Comparison of ENCODE assay signal across 8 mouse cellular contexts in genomic region chr5:147186001-147186431, GRCm38 (mm10). TPM values are rescaled to one million over a fixed set of nuclear protein-coding genes. Genes with fewer than 3 reads are reported as not detected.
A peak's percentile ranks its signal among the peaks of the same experiment; 100 is the strongest.
DNase-seq lines count a peak whose midpoint lies in the region; ATAC-seq and TF ChIP-seq lines count a peak whose summit lies in the region.

No protein-coding gene starts in this region.

- peaks cover 22% of the 10 kb centered on the region for H3K4me1 ChIP-seq in forebrain, embryonic 11.5 days (replicated peaks; ENCODE audit: control insufficient read depth, insufficient read depth, low read length)
- peaks cover 20% of the 10 kb centered on the region for H3K4me1 ChIP-seq in intestine, embryonic 15.5 days (replicated peaks)
- peaks cover 28% of the 10 kb centered on the region for H3K4me1 ChIP-seq in stomach, embryonic 15.5 days

- H3K4me2 ChIP-seq in forebrain, embryonic 11.5 days (ENCODE audit: low read depth, low read length, severe bottlenecking) = peak overlapping the region; percentile 53
- H3K4me2 ChIP-seq in intestine, embryonic 15.5 days (replicated peaks) = peak overlapping the region; percentile 51
- peak overlapping the region; percentile 50 for H3K4me2 ChIP-seq in stomach, embryonic 15.5 days

- H3K4me3 ChIP-seq in layer of hippocampus, adult 2 months = peak overlapping the region; percentile 29
- peak overlapping the region; percentile 27 for H3K4me3 ChIP-seq in forebrain, embryonic 11.5 days (ENCODE audit: low read depth, low read length)
- H3K4me3 ChIP-seq in intestine, embryonic 15.5 days (replicated peaks) = peak overlapping the region; percentile 22
- peak overlapping the region; percentile 26 for H3K4me3 ChIP-seq in stomach, embryonic 15.5 days (replicated peaks)

- peak overlapping the region; percentile 29; the same call in 1 of the 2 replicates for H3K9ac ChIP-seq in forebrain, embryonic 11.5 days (ENCODE audit: low read length)
- H3K9ac ChIP-seq in intestine, embryonic 15.5 days = no peak overlapping the region
- H3K9ac ChIP-seq in stomach, embryonic 15.5 days = no peak overlapping the region

- H3K27me3 ChIP-seq in forebrain, embryonic 11.5 days (ENCODE audit: control insufficient read depth, insufficient read depth, low read length) = peaks cover 66% of the 10 kb centered on the region
- H3K27me3 ChIP-seq in intestine, embryonic 15.5 days (replicated peaks) = peaks cover 63% of the 10 kb centered on the region
- H3K27me3 ChIP-seq in stomach, embryonic 15.5 days (replicated peaks) = peaks cover 69% of the 10 kb centered on the region

- peaks cover 5% of the 10 kb centered on the region for H3K9me3 ChIP-seq in forebrain, embryonic 11.5 days (ENCODE audit: control insufficient read depth, low read length)
- H3K9me3 ChIP-seq in intestine, embryonic 15.5 days = no peaks in the 10 kb centered on the region
- H3K9me3 ChIP-seq in stomach, embryonic 15.5 days = no peaks in the 10 kb centered on the region

- WGBS in forebrain, embryonic 11.5 days = under 1% methylated on average over 26 of the region's 26 CpGs
- under 1% methylated on average over 26 of the region's 26 CpGs for WGBS in intestine, embryonic 15.5 days
- 0% methylated on average over 25 of the region's 26 CpGs for WGBS in stomach, embryonic 15.5 days

- TF ChIP-seq CTCF in layer of hippocampus, adult 2 months (conservative IDR thresholded peaks at IDR 0.05) = peak; percentile 15; the same call in 1 of the 2 replicates

- H3K36me3 ChIP-seq in forebrain, embryonic 11.5 days (ENCODE audit: control insufficient read depth, insufficient read depth, low read length) = no peaks in the 10 kb centered on the region
- no peaks in the 10 kb centered on the region for H3K36me3 ChIP-seq in intestine, embryonic 15.5 days
- H3K36me3 ChIP-seq in stomach, embryonic 15.5 days = no peaks in the 10 kb centered on the region

- no peak for ATAC-seq in forebrain, embryonic 11.5 days (replicated peaks; ENCODE audit: low FRiP score)
- no peak for ATAC-seq in intestine, embryonic 15.5 days
- ATAC-seq in stomach, embryonic 15.5 days (ENCODE audit: insufficient read depth, low FRiP score, low read depth) = no peak

- DNase-seq in layer of hippocampus, adult 2 months (ENCODE audit: low spot score in 2 of 2) = no peak
- no peak for DNase-seq in layer of hippocampus, adult 9-10 months (ENCODE audit: low spot score)
- DNase-seq in adrenal gland, postnatal 10 days = peak; percentile 44
- peak; percentile 72 for DNase-seq in forebrain, embryonic 11.5 days (ENCODE audit: low spot score)
- peak; percentile 3 for DNase-seq in lung, postnatal 25 days (ENCODE audit: low spot score)
- DNase-seq in frontal cortex, postnatal 25 days (ENCODE audit: low spot score in 2 of 2) = no peak

- no peak overlapping the region for H3K27ac ChIP-seq in layer of hippocampus, adult 2 months
- H3K27ac ChIP-seq in forebrain, embryonic 11.5 days (ENCODE audit: low read depth, low read length) = no peak overlapping the region
- no peak overlapping the region for H3K27ac ChIP-seq in intestine, embryonic 15.5 days
- no peak overlapping the region for H3K27ac ChIP-seq in stomach, embryonic 15.5 days

RNA-seq across cellular contexts. Expression of gene Gsx1, which starts 2.5 kb away (rescaled TPM):
- under 1 TPM; 0.20 to 0.52 TPM for total RNA-seq in layer of hippocampus, adult 2 months (2021)
- not detected for total RNA-seq in adrenal gland, postnatal 10 days (2021)
- polyA plus RNA-seq in forebrain, embryonic 11.5 days (2014; fragmentation: Nextera tagmentation; extraction: Ambion mirVana) = 8.9 and 10.6 TPM in 2 replicates
- not detected in 2 replicates for polyA plus RNA-seq in intestine, embryonic 15.5 days (2015; fragmentation: Nextera tagmentation; extraction: Ambion mirVana)
- not detected in 2 replicates for polyA plus RNA-seq in stomach, embryonic 15.5 days (2015; fragmentation: Nextera tagmentation; extraction: Ambion mirVana)

Comparison
In these comparisons a context has a peak if more than half of its experiments do, and no peak if none do; other contexts are left out.
1. DNase-seq: peak in adrenal gland, postnatal 10 days (single experiment), forebrain, embryonic 11.5 days (single experiment) and lung, postnatal 25 days (single experiment); none in layer of hippocampus, adult 2 months (0 of 2), layer of hippocampus, adult 9-10 months (single experiment) and frontal cortex, postnatal 25 days (0 of 2).
2. Peak in every context shown above with its lines, with median percentiles within 50 percentile points of each other: H3K4me3 ChIP-seq and H3K4me2 ChIP-seq.